In genomic region chr5:118029035-118029408, GRCm38 (mm10) we compare ENCODE assay signal across 7 mouse cellular contexts. TPM values are rescaled to one million over a fixed set of nuclear protein-coding genes. Genes with fewer than 3 reads are reported as not detected.
DNase-seq lines count a peak whose midpoint lies in the region; ATAC-seq and TF ChIP-seq lines count a peak whose summit lies in the region.

No protein-coding gene starts in this region.

- peaks cover 34% of the 10 kb centered on the region for H3K36me3 ChIP-seq in megakaryocyte, embryonic 14.5 days (replicated peaks; ENCODE audit: low read length)
- no peaks in the 10 kb centered on the region for H3K36me3 ChIP-seq in forebrain, embryonic 13.5 days (ENCODE audit: poor library complexity, severe bottlenecking)
- H3K36me3 ChIP-seq in limb, embryonic 14.5 days (ENCODE audit: control insufficient read depth, insufficient read depth, low read length), result no peaks in the 10 kb centered on the region
- H3K36me3 ChIP-seq in small intestine, adult 2 months (ENCODE audit: control insufficient read depth, insufficient read depth, low read length), result no peaks in the 10 kb centered on the region

- 9% methylated on average over 12 of the region's 12 CpGs for WGBS in forebrain, embryonic 13.5 days
- 7% methylated on average over 12 of the region's 12 CpGs for WGBS in limb, embryonic 14.5 days
- WGBS in small intestine, adult 2 months, result 2% methylated on average over 12 of the region's 12 CpGs

- peaks cover 85% of the 10 kb centered on the region for H3K4me1 ChIP-seq in megakaryocyte, embryonic 14.5 days
- H3K4me1 ChIP-seq in forebrain, embryonic 13.5 days, result peaks cover 50% of the 10 kb centered on the region
- H3K4me1 ChIP-seq in limb, embryonic 14.5 days (ENCODE audit: control insufficient read depth, insufficient read depth, low read length), result peaks cover 19% of the 10 kb centered on the region
- H3K4me1 ChIP-seq in small intestine, adult 2 months (ENCODE audit: control insufficient read depth, insufficient read depth, insufficient read length, low read length), result peaks cover 23% of the 10 kb centered on the region

- peak overlapping the region; percentile 100 for H3K4me3 ChIP-seq in megakaryocyte, embryonic 14.5 days (replicated peaks)
- H3K4me3 ChIP-seq in forebrain, embryonic 13.5 days, result peak overlapping the region; percentile 67
- H3K4me3 ChIP-seq in limb, embryonic 14.5 days (replicated peaks; ENCODE audit: low read length), result peak overlapping the region; percentile 62
- H3K4me3 ChIP-seq in small intestine, adult 2 months (ENCODE audit: low read depth, low read length), result peak overlapping the region; percentile 63

- H3K9ac ChIP-seq in forebrain, embryonic 13.5 days, result no peak overlapping the region
- peak overlapping the region; percentile 7; the same call in 1 of the 2 replicates for H3K9ac ChIP-seq in limb, embryonic 14.5 days (ENCODE audit: low read depth, low read length, severe bottlenecking)

- TF ChIP-seq CTCF in small intestine, adult 2 months (IDR thresholded peaks at IDR 0.05; ENCODE audit: extremely low read depth, insufficient read length, insufficient replicate concordance, low read depth, low read length), result no peak

- intact Hi-C loops in left cerebral cortex, postnatal 25 days (cut with DNase I), result loop anchor here (1.0 to 5.0 kb wide), 2 partner anchors 8 to 38 kb away; no protein-coding TSS in a partner anchor

- no peak overlapping the region for H3K27ac ChIP-seq in forebrain, embryonic 13.5 days
- no peak overlapping the region for H3K27ac ChIP-seq in limb, embryonic 14.5 days (replicated peaks; ENCODE audit: low read depth, low read length)
- H3K27ac ChIP-seq in small intestine, adult 2 months (ENCODE audit: insufficient read depth, low read depth, low read length), result no peak overlapping the region

- ATAC-seq in megakaryocyte, adult 5-6 weeks (ENCODE audit: poor library complexity, severe bottlenecking), result no peak
- ATAC-seq in forebrain, embryonic 13.5 days, result 0 out of 2 replicates have a peak, but pooled peaks have one; percentile 14
- ATAC-seq in limb, embryonic 14.5 days (ENCODE audit: low FRiP score, low read depth), result no peak

- H3K4me2 ChIP-seq in forebrain, embryonic 13.5 days, result peak overlapping the region; percentile 99
- peak overlapping the region; percentile 100 for H3K4me2 ChIP-seq in limb, embryonic 14.5 days (replicated peaks; ENCODE audit: low read depth, low read length, severe bottlenecking)

- TF ChIP-seq POLR2A in limb, embryonic 14.5 days (IDR thresholded peaks at IDR 0.05; ENCODE audit: borderline replicate concordance, extremely low read depth, insufficient read depth, insufficient read length), result no peak
- TF ChIP-seq POLR2A in small intestine, adult 2 months (IDR thresholded peaks at IDR 0.05; ENCODE audit: low read depth, low read length), result 0 out of 2 replicates have a peak, but pooled peaks have one; percentile 7

- no peak for DNase-seq in limb, embryonic 14.5 days (ENCODE audit: low spot score)
- no peak for DNase-seq in left cerebral cortex, postnatal 25 days (ENCODE audit: low spot score in 2 of 2)
- DNase-seq in MN1 (ENCODE audit: low spot score), result no peak

- H3K27me3 ChIP-seq in megakaryocyte, embryonic 14.5 days (replicated peaks), result peaks cover 24% of the 10 kb centered on the region
- H3K27me3 ChIP-seq in forebrain, embryonic 13.5 days, result peaks cover 60% of the 10 kb centered on the region
- H3K27me3 ChIP-seq in limb, embryonic 14.5 days (ENCODE audit: control insufficient read depth, insufficient read depth, low read length), result peaks cover 53% of the 10 kb centered on the region
- peaks cover 31% of the 10 kb centered on the region for H3K27me3 ChIP-seq in small intestine, adult 2 months (ENCODE audit: control insufficient read depth, insufficient read depth, low read length)

- no peaks in the 10 kb centered on the region for H3K9me3 ChIP-seq in megakaryocyte, embryonic 14.5 days
- no peaks in the 10 kb centered on the region for H3K9me3 ChIP-seq in forebrain, embryonic 13.5 days (replicated peaks)
- no peaks in the 10 kb centered on the region for H3K9me3 ChIP-seq in limb, embryonic 14.5 days (ENCODE audit: control insufficient read depth, low read length)

RNA-seq across cellular contexts. Expression of gene Tesc, which starts 1.5 kb away (rescaled TPM):
- polyA plus RNA-seq in megakaryocyte, embryonic 14.5 days (2012; ENCODE audit: insufficient read depth, low replicate concordance), result 940 and 1,036 TPM in 2 replicates
- total RNA-seq in megakaryocyte, adult 5-6 weeks (2015), result 1.8 and 4.2 TPM in 2 replicates
- total RNA-seq in megakaryocyte, adult 5-6 weeks (2017), result 2.2 and 2.4 TPM in 2 replicates
- polyA plus RNA-seq in forebrain, embryonic 13.5 days (2015; fragmentation: Nextera tagmentation; extraction: Ambion mirVana), result 4.5 and 5.2 TPM in 2 replicates
- polyA plus RNA-seq in limb, embryonic 14.5 days (2012; rRNA removed), result 1.4 and 2.2 TPM in 2 replicates
- 5.2 and 8.6 TPM in 2 replicates for polyA plus RNA-seq in limb, embryonic 14.5 days (2014; fragmentation: Nextera tagmentation; extraction: Ambion mirVana)
- 9.8 and 25.5 TPM in 2 replicates for polyA plus RNA-seq in small intestine, adult 2 months (2012; rRNA removed)
- 10 to 100 TPM; 90.0 to 94.0 TPM for total RNA-seq in left cerebral cortex, postnatal 25 days (2021)

RNA-seq across cellular contexts. Expression of gene Fbxo21, which starts 52.5 kb away (rescaled TPM):
- polyA plus RNA-seq in megakaryocyte, embryonic 14.5 days (2012; ENCODE audit: insufficient read depth, low replicate concordance), result 3.1 and 3.6 TPM in 2 replicates
- total RNA-seq in megakaryocyte, adult 5-6 weeks (2015), result 2.0 and 3.1 TPM in 2 replicates
- 4.2 and 4.8 TPM in 2 replicates for total RNA-seq in megakaryocyte, adult 5-6 weeks (2017)
- 141 and 154 TPM in 2 replicates for polyA plus RNA-seq in forebrain, embryonic 13.5 days (2015; fragmentation: Nextera tagmentation; extraction: Ambion mirVana)
- polyA plus RNA-seq in limb, embryonic 14.5 days (2012; rRNA removed), result 52.5 and 67.0 TPM in 2 replicates
- 44.2 and 56.4 TPM in 2 replicates for polyA plus RNA-seq in limb, embryonic 14.5 days (2014; fragmentation: Nextera tagmentation; extraction: Ambion mirVana)
- 9.6 and 12.9 TPM in 2 replicates for polyA plus RNA-seq in small intestine, adult 2 months (2012; rRNA removed)
- 100 to 1,000 TPM; 105 to 110 TPM for total RNA-seq in left cerebral cortex, postnatal 25 days (2021)

Comparison
In these comparisons a context has a peak if more than half of its experiments do, and no peak if none do; other contexts are left out.
1. RNA of gene Tesc, which starts 1.5 kb away (polyA plus RNA-seq): 940 to 1,036 TPM in megakaryocyte, embryonic 14.5 days; 9.8 to 25.5 TPM in small intestine, adult 2 months, 1.4 to 8.6 TPM in limb, embryonic 14.5 days and 4.5 to 5.2 TPM in forebrain, embryonic 13.5 days; every median in the first group is over 10 times any median in the second.
2. Peak in every context shown above with its lines, with median percentiles within 50 percentile points of each other: H3K4me3 ChIP-seq.